Mouse (Mus musculus) spleen, embryonic (tissue): ENCODE measurements around the gene Cacna2d1.

Source experiments
- CTCF ChIA-PET: fragments of 350-600 bp; sonication (Branson Sonifier 250); formaldehyde crosslinking; loops from one replicate; lab custom pipeline; 2022; lab: Charles Lee

Gene Cacna2d1

DNA sequence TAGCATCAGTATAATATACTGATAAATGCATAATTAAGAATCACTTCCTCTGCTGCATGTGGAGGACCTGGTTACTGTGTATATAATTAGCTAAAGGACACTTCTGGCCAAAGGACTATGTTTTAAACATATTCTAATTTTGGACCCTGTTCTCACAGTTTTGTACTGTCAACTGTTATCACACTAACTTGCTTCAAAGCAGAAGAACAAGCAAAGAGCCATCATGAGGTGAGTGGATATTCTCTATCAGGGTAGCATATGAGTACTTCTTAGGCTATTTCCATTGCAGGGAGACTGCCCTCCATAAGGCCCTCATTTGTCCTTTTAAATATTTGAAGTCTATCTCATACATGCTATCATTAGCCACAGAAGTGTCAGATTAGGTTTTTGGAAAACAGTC is 480.2 kb downstream of the Cacna2d1 start:
- CTCF ChIA-PET, result no interaction called here

GRCm38 (mm10) chr5:16417996-16418395 is 483.5 kb downstream of the Cacna2d1 start:
- CTCF ChIA-PET, result no interaction called here

GRCm38 (mm10) chr5:16418504-16418903 is 484.0 kb downstream of the Cacna2d1 start:
- CTCF ChIA-PET, result no interaction called here
